Mouse (Mus musculus): ENCODE data around the gene 4933424G06Rik.

Gene 4933424G06Rik

DNA sequence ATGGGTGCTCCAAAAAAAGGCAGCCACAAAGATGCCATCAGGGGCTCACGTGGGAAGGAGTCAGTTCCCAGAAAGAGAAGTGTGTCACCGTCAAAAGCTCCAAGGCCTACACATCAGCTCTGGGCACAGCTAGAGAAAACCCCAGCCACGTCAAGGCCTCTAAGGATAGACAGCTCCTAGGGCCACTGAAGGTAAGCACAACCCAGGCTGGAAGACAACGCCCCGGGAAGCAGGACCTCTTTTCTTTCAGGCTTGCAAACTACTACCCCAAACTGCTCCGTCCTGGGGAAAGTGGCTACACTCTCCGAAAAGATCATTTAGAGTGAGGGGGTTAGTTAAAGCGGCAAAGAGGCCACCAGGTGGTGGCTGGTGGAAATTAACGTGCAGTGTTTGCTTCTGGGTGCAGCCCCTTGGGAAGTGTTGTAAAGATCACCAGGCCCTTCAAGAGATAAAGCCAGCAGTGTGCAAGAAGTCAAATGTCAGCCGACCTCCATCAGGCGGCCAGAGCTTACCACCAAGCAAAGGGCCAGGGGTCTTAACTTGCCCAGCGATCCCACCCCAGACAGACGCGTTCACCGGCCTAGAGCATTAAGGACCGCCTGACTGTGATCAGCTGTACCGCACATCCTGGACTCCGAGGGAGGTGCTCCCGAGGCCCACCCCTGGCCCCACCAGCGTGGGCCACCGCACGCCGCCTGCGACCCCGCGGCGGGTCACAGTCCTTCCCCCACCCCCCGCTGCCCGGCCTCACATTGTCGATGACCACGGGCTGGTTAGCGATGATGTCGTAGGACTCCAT lies 695 bp upstream of the 4933424G06Rik start:
- no peak for DNase-seq (ENCODE audit: extremely low read depth, low read depth, low spot score)

DNA sequence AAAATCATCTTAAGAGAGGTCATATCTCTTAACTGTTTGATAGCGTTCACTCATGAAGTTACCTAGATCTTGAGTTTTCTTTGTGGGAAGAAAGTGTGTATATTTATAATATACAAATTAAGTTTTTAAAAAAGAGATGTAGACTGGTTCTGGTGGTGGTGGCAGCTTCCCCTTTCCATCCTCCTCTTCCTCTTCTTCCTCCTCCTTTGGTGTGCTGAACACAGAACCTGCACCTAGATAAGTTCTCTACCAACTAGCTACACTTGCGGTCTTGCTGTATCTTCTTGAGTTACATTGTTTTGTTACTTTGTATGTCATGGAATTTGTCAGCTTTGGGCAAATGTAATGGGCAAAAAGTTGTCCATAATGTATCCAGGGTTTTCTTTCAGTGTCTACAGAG lies 1.2 kb downstream of the 4933424G06Rik start:
- DNase-seq (ENCODE audit: extremely low read depth, low read depth, low spot score): no peak

DNA sequence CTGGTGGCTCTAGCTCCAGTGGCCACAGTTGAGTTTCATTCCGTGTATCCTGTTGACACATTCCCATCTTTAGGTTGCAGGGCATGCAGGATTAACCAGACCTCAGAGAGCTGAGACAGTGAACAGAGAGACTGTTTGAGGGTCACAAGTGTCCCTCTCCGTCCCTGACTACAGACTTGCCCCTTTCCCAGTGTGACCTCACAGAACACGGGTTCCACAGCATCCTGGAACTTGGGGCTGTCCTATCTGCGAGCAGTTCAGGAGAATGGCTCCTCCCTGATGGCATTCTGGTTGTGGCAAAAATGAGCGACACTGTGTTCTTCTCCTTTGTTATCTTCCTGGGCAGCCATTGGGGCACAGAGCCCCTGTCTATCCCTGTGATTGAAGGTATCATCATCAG lies 4.4 kb downstream of the 4933424G06Rik start, which contains the start of gene Actr1b:
Actr1b (minus strand) TSS at position 112 of the 400 bp plus-strand sequence.
- no peak for DNase-seq (ENCODE audit: extremely low read depth, low read depth, low spot score)

DNA sequence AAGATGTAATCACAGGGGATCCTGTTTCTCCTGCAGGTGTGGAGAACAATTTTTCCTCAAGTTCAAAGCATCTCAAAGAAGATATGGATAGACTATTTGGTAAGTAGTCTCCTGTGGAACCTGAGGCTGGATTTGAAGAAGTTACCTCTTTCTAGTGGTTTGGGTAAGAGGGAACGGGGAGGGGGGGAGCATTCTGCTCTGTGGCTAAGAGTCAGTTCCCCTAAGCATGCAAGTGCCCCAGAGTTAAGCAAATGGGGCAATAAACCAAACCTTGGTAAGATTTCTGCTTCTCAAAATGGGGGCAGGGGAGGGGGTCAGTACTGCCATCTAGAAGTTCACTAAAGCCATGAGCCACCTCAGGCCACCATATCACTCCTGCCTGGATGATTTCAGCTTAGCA lies 8.8 kb downstream of the 4933424G06Rik start:
- DNase-seq (ENCODE audit: extremely low read depth, low read depth, low spot score): no peak

DNA sequence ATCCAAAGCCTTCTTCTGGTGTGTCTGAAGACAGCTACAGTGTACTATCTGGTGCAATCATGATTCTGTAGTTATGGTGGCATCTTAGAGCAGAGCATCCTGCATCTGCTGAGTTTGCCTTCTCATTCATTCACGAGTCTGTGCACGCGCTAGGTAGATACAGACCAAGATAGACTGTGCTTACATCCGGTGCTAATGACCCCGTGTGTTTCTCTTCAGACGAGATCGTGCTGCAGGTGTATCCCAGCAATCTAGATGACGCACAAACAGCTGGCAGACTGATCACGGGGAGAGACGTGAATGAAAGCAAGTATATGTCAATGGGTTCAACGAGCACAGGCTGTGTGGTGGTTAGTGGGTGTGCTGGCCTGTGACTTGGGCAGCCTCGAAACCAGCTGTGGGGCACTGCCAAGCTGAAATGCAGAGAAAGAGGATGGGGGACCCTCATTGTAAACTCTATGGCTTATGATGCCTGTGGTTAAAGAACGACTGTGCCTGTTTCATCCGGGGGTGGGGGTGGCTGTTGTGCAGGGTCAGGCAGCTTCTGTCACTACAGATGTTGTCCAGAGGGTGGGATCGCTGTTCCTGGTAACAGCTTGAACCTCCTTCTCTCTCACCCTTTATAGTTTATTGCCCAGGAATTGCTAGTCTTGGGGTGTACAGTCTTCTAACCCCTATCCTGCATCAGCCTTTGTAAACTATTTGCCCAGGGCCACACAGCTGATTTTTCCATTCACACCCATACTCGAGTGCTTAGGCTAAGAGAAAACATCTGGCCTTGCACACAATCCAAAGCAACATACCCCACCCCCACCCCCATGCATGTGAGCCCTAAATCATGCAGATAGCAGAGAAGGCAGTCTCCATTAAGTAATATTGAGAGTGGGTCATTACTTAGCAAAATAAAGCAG lies 13.5 kb downstream of the 4933424G06Rik start:
- DNase-seq (ENCODE audit: extremely low read depth, low read depth, low spot score): no peak

DNA sequence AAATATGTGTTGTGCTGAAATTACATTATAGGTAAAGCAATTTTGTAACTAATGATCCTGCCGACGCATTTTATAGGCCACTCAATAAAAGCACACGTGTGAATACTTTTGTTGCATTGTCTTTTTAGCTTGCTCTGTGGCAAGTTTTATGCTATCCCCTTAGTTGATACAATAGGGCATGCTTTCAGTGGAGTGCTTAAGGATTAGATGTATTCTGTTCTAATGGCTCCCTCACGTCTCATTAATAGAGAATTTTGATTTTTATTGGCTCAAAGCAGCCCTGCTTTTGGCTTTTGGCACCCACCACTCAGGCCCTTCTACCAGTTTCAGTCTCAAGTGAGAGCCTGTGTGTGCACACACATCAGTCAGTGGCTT lies 14.1 kb downstream of the 4933424G06Rik start:
- no peak for DNase-seq (ENCODE audit: extremely low read depth, low read depth, low spot score)

DNA sequence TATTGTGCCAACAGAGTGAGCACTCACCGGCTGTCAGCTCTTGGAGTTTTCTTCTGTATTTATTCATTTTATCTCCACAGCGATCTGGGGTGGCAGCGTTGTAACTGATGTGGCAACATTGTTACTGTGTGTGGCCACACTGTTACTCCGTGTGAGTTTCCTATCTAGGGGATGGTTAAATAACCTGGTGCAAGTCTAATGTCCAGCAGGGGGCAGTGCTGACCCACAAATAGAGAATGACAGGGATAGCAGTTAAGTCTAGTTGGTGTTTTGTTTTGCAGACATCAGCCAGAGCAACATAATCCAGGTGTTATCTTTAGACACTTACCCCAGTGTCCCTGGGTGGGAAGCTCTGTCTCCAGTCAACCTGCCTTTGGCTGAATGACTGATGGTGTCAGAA lies 27.4 kb downstream of the 4933424G06Rik start:
- no peak for DNase-seq (ENCODE audit: extremely low read depth, low read depth, low spot score)

DNA sequence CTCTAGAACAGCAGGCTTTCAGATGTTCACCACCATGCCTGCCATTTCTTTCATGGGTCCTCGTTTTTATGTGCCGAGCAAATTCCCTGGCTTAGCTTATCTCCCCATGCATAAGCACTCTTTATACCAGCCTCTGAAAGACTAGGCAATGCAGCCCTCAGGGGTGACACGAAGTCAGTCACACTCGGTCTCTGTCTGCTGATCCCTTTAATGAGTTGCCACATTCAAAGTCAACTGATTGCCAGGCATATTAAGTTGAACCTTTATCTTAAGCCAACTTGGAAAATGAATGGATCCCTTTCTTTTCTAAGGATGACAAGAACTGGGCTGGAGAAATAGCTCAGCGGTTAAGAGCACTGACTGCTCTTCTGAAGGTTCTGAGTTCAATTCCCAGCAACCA lies 29.3 kb downstream of the 4933424G06Rik start:
- peak; percentile 61 for DNase-seq (ENCODE audit: extremely low read depth, low read depth, low spot score)

DNA sequence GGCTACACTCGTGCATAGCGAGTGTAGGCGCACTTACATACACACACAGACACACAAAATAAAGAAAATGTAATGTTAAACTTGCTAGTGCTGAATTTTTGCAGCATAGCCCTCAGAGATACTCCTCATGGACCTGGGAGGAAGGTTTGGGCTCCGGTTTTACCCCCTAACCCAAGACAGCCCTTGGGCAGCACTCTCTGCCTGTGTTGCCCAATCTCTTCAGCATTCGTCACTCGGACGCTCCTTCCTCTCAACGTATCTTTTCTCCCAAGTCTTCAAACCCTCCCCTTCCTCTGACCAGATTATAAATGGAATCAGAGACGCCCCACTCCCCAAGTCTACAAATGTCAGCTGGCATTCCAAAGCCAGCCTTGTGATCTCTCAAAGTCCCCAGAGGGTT lies 33.1 kb downstream of the 4933424G06Rik start:
- DNase-seq (ENCODE audit: extremely low read depth, low read depth, low spot score): no peak

DNA sequence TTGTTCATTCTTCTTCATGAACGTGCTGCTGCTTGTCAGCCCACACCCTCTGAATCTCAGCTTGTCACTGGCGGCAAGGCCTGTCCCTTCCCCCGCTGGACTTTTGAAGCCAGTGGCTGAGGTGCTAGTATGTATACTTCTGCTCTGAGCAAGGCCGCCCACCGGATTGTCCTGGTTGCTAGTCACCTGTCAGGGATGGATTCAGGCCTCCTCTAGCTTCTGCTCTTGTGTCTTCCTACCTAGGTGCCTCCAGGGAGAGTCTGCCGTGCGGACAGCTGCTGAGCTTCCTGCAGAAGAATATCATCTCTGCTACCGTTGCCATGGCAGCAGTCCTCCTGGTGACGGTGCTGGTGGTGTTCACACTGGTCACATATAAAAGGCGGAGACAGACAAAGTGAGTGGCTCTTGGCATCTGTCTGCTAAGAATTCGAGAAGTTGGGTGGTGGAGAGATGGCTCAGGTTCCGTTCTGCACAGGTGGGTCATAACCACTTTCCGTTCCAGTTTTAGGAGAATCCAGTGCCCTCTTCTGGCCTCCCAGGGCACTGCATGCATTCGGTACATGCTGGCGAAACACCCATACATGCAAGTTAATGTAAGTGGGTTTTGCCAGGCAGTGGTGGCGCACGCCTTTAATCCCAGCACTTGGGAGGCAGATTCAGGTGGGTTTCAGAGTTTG lies 34.5 kb downstream of the 4933424G06Rik start:
- DNase-seq (ENCODE audit: extremely low read depth, low read depth, low spot score): no peak

DNA sequence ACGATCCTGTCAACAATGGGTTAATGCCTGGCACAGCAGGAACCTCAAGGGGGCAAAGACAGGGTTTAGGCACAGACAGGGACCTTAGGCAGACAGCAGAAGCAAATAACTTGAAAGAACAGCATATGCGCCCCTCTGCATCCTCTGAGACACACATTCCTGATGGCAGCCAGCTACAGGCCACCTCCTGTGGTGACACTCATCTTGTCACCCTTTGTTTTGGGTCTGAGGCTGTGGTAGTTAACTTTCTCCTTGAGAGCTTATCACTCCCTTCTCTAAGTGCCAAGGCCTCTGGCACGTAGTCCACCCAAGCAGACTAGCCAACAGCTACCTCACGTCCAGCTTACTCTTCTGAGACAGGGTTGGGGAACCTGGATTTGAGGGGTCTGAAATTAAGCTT lies 35.7 kb downstream of the 4933424G06Rik start:
- DNase-seq (ENCODE audit: extremely low read depth, low read depth, low spot score): no peak

DNA sequence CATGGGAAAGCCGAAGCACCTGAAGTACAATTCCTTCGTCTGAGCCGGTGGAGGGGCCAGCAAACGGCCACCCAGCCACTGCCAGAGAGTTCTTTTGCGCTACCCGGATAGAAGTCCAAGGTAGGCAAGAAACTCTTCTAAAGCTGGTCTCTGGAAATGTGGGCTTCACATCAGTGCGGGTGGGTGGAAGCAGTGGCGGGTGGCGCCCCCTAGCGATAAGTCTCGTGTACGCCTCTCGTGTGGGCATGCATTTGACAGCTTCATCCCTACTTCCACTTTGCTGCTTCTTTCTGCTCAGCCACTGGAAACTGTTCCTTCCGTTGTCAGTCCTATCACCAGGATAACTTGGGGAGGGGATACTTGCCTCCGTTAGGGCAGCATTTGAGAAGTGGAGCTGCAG lies 36.5 kb downstream of the 4933424G06Rik start:
- no peak for DNase-seq (ENCODE audit: extremely low read depth, low read depth, low spot score)

DNA sequence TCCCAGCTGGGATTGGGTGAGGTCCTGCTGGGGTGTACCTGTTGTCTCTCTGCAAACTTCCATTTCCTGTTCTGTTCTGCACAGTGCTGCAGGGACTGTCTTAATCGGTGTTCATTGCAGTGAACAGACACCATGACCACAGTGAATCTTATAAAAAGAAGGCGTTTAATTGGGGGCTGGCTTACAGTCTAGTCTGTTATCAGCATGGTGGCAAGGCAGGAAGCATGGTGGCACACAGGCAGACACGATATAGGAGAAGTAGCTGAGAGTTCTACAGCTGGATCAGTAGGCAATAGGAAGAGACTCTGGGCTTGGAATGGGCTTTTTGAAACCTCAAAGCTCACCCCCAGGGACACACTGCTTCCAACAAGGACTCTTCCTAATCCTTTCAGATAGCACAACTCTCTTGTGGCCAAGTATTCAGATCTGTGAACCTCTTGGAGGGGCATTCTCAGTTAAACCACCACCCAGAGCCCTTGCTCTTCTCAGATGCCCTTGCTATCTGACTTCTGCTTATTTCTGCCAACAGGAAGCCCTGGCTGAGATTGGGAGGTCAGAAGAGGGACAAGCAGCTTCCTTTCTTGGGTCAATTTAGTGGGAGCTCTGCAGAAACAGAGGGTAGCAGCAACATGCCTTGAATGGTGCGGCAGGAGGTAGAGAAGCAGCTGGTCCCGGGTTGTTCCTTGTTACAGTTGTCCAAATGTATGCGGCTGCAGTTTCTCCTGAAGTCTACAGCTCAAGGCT lies 44.2 kb downstream of the 4933424G06Rik start:
- no peak for DNase-seq (ENCODE audit: extremely low read depth, low read depth, low spot score)

DNA sequence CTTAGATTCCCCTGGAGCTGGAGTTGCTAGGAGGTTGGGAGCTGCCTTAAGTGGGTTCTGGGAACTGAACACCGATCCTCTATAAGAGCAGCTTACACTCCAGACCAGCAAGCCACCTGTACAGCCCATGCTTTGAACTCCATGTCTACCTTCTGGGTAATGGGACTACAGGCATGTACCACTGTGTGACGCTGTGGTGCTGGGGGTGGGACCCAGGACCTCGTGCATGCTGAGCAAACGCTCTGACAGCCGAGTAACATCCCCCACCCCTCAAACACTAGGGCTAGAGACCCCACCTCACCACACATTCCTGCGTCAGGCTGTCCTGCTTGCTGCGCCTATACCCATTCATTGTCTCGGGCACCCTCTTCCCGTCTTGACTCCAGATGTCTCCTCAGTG lies 48.6 kb downstream of the 4933424G06Rik start:
- DNase-seq (ENCODE audit: extremely low read depth, low read depth, low spot score): no peak

DNA sequence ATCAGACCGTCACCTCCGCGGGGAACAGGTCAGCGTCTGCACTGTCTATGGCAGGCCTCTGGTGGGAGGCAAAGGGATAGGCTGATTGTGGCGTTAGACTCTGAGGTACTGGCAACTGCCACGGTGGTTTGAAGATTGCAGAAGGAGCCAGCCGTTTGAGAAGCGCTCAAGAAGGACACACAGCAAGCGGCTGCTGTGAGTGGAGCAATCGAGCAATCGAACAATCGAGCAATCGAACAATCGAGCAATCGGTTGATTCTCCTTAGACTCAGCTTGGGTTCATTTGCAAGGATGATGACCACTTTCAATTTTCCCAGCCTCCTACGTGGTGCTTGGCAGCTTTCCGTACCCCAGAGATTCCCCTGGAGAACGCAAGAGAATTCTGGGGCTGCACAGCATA lies 49.1 kb downstream of the 4933424G06Rik start:
- no peak for DNase-seq (ENCODE audit: extremely low read depth, low read depth, low spot score)

DNA sequence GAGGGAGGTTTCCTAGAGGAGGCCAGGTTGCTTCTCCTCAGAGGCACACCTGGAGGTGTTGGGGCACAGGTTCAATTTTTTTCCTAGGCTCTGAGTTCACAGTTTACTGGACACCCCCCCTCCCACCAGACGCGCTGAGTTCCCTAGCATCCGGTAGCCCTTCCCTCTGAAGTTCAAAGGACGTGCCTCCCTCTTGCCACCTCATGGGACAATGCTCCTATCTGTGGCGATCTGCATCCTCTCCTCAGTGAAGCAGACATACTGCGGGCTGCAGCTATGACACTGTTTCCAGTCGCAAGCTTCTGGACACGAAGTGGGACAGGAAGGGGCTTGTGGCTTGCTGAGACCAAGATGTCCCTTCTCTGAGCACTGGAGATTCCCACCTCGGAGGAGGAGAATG lies 50.5 kb downstream of the 4933424G06Rik start:
- no peak for DNase-seq (ENCODE audit: extremely low read depth, low read depth, low spot score)

DNA sequence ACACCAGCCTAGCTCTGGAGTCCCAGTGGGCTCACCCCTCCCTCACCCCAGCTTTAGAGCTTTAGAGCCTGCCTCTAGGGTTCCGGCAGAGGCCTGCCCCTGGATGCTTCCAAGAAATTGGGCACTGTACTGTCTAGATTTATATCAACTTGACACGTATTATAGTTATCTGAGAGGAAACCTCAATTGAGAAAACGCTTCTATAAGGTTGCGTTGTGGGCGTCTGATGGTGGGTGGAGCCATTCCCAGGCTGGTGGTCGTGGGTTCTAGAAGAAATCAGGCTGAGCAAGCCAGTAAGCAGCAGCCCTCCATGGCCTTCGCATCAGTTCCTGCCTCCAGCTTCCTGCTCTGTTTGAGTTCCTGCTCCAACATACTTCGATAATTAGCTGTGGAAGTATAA lies 51.1 kb downstream of the 4933424G06Rik start:
- no peak for DNase-seq (ENCODE audit: extremely low read depth, low read depth, low spot score)

DNA sequence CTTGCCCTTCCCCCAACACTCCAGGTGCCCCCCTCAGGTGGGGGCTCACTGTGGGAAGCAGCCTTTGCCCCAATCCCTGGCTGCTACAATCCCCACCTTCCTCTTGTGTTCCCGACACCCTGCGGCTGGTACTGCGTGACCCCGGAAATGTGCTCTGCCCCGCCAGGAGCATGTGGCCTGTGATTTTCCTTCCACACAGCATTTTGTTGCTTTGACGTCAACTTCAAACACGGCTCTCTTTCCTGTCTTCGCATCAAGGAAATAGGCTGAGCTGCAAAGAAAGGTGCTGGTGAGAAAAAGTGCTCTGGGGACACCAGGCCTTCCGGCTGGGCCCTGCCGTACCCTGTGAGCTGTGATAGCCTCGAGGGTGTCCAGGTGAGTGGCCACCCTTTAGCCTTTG lies 51.6 kb downstream of the 4933424G06Rik start, which contains the start of gene Zap70:
Zap70 (plus strand) TSS at position 231 of the 400 bp plus-strand sequence.
- DNase-seq (ENCODE audit: extremely low read depth, low read depth, low spot score): no peak

DNA sequence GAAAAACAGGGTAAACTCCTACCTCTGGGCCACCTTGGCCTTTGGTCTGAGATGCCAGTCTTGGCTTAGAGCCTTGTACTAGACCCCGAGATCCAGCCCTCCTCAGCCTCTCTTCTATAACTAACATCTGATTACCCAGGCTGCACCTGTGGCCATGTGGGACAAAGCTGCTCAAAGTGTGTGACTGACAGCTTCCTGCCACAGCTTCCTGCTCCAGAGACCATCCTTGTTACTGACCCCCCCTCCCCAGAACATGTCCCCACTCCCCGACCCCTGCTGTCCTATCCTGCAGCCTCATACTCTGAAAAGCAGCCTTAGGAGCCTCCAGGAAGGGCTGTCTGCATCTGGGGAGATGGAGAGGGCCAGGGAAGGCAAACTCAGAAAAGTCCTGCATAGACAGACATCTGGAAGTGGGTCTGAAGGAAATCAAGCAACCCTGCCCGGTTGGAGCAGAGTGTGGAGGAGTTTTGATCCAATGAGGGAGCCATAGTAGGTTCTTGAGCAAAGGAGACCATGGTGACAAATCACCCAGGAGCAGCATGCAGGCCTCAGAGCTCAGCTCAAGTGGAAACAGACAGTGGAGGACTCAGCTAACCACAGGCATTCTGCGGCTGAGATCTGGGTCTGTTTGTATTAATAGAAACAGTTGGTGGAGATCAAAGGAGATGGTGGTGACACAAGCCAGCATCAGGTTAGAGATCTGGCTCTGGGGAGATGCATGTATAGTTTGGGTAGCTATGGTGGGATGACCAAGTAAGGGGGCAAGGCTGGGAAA lies 56.7 kb downstream of the 4933424G06Rik start:
- no peak for DNase-seq (ENCODE audit: extremely low read depth, low read depth, low spot score)

DNA sequence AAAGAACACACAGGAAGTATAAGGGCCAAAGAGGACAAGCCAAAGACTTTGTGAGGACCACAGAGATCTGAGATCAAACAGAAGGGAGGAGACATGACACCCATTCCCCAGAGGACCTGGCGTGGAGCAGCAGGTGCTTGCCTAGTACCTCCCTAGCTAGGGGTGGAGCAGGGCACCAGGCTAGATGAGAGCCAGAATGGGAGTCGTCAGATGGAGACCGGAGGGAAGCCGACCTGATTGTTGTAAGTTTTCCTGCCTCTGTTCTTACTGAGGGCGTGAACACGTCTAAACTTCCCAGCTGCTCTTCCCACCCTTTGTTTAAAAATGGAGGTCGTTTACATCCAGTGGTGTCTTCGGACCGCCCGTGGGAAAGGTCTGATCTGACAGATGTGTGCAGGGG lies 57.4 kb downstream of the 4933424G06Rik start:
- no peak for DNase-seq (ENCODE audit: extremely low read depth, low read depth, low spot score)
